Mouse (Mus musculus): ENCODE results near the gene Tfip11.

DNA sequence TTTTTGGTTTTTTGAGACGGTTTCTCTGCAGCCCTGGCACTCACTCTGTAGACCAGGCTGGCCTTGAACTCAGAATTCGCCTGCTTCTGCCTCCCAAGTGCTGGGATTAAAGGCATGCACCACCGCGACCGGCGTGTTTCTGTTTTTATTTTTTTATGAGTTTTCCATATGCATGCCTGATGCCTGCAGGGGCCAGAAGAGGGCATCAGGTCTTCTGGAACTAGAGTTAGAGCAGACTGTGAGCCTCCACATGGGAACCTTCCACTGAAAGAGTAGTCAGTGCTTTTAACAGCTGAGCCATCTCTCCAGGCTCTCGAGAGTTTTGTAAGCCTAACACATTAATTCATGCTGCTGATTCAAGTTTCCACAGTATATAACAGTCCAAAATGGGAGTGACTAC lies 13.1 kb downstream of the Tfip11 start:
- TF ChIP-seq POLR2A (IDR thresholded peaks at IDR 0.05; ENCODE audit: control insufficient read depth in 1 of 2, insufficient read depth in 1 of 2, low read depth in 1 of 2, low read length in 2 of 2, poor library complexity in 1 of 2) (no peak), ZC3H11A (IDR thresholded peaks at IDR 0.05; ENCODE audit: low read depth, low read length) (no peak), CTCF (IDR thresholded peaks at IDR 0.05 in 2 of 3, conservative IDR thresholded peaks at IDR 0.05 in 1 of 3; ENCODE audit: control insufficient read depth in 1 of 3, insufficient read depth in 1 of 3, low read depth in 2 of 3, low read length in 3 of 3, poor library complexity in 1 of 3, severe bottlenecking in 1 of 3) (no peak), TCF12 (IDR thresholded peaks at IDR 0.05; ENCODE audit: low read depth, low read length) (no peak), MAFK (IDR thresholded peaks at IDR 0.05; ENCODE audit: borderline replicate concordance, low read depth, low read length) (no peak), NRF1 (IDR thresholded peaks at IDR 0.05; ENCODE audit: insufficient read depth, low read depth, low read length, poor library complexity, severe bottlenecking) (no peak), TAL1 (IDR thresholded peaks at IDR 0.05; ENCODE audit: low read length) (no peak), ELF1 (IDR thresholded peaks at IDR 0.05; ENCODE audit: low read depth, low read length) (no peak)
